Mouse (Mus musculus): ENCODE results near the gene Astn2. TPM values are rescaled to one million over a fixed set of nuclear protein-coding genes. Genes with fewer than 3 reads are reported as not detected.

Gene Astn2
- total RNA-seq, 2 experiments from 2014 or later: 21.8 to 22.3 TPM

- no peak for DNase-seq
These were observed 565.6 kb downstream of the Astn2 start for GRCm38 (mm10) chr4:65838781-65839180.

DNA sequence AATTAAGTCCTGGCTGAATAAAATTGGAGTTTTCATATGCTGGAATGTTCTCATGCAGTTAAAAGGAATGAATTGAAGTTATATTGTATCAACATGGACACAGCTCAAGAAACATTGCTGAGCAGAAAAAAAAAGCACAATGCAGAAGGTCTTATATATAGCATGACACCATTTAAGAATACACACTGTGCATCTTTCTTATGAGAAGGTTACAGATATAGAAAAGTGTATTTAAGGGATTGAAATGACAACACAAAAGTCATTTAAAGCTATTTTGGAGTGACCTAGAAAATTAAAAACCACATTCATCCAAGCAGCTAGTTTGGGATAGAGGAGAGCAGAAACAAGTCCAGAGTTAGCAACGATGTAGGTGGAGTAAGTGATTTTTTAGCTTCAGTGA is 571.4 kb downstream of the Astn2 start:
- no peak for DNase-seq

DNA sequence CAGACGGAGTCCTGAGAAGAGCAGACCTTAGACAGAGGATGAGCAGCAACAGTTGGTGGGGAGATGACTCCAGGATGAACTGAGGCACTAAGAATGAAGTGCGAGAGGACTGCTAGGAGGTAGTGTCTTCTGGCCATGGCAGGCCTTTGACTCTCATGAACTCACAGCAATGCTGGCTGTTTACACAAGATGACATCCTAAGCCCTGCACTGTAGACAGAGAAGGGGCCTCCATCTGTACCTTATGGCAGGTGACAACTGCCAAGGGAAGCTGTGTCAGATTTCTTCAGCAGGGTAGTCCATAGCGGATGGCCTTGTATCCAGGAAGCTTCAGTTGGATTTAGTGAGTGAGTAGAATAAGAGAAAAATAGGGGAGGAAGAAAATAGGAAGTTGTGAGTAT is 572.5 kb downstream of the Astn2 start:
- no peak for DNase-seq

DNA sequence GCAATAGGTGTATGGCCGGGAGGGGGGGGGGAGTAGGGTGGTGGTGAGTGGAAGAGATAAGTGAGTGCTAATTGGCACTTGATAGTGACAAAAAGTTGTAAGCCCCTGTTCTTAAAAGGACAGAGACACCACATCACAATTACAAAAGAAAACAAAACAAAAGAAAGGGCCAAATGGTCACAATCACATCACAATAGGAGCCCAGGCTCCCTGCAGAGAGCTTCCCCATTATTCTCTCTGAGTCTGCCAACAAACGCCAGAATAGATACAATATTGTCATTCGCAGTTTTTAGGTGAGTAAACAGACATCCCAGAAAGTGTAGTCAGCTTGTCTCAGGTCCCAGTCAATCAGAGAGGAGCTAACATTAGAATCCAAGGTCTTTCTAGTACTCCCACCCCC is 573.9 kb downstream of the Astn2 start:
- no peak for DNase-seq

DNA sequence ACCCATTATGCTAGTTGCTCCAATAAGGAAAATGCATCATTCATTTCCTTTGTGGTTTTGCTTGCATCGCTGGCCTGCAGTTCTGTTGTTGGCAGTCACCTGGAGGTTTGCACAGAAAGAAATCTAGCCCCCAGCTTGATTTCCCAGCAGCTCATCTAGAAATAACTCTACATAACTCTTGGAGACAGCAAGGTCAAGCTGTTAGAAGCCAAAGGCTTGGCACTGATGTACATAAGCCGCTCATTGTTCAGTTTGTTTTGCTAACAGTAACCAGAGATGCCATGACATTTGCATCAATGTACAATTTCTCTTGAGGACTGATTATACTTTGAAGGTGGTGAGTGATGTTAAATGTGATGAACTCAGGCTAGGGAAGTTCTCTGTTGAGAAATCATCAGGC is 583.3 kb downstream of the Astn2 start:
- DNase-seq: no peak

GRCm38 (mm10) chr4:65820236-65820635 is 584.2 kb downstream of the Astn2 start:
- no peak for DNase-seq

DNA sequence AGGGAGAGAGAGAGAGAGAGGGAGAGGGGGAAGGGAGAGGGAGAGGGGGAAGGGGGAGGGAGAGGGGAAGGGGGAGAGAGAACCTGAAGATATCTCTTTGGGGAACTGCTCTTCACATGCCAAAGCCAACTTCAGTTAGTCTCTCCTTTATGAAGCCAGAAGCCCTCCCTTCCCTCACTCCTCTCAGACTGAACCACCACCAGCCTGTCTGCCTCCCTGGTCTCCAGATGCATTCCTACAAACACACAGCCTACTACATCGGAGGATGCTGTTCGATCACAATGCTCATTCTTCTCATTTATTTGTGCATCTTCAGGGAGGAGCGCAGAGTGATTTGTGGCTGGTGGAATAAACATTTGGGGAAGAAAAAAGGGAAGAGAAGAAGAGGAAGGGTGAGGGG is 584.6 kb downstream of the Astn2 start:
- DNase-seq: no peak

GRCm38 (mm10) chr4:65814176-65814535 is 590.3 kb downstream of the Astn2 start:
- no peak for DNase-seq

DNA sequence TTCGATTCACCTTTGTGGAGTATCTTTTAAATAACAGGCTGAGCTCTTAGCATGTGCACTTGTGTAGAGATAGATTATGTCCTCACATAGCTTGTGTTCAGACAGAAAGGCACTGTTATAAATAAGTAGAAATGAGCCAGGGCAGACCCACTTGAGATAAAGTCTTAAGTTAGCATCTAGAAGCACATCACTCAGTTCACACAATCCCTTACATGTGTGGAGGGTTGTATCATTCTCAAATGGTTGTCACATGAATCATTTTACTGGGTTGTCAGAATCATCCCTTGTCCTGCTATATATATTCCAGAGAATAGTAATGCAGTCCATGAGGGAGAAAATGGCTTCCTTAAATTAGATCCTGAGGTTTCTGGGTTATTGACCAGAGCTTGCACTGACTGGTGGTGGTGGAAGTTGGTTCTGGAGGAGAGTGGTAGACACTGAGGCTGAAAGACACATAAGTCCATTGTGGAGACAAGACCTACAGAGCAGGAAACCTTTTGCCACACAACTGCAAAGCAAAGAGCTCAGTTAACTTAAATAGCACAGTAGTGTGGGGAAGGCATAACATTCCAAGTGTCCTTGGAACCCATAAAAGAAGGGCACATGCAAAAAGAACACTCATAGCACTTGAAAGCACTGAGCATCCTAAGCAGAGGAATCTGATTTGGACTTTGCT is 590.8 kb downstream of the Astn2 start:
- no peak for DNase-seq

- DNase-seq: no peak
These were observed 597.1 kb downstream of the Astn2 start for GRCm38 (mm10) chr4:65807341-65807740.

- DNase-seq: no peak
These were observed 603.2 kb downstream of the Astn2 start for GRCm38 (mm10) chr4:65801204-65801603.

DNA sequence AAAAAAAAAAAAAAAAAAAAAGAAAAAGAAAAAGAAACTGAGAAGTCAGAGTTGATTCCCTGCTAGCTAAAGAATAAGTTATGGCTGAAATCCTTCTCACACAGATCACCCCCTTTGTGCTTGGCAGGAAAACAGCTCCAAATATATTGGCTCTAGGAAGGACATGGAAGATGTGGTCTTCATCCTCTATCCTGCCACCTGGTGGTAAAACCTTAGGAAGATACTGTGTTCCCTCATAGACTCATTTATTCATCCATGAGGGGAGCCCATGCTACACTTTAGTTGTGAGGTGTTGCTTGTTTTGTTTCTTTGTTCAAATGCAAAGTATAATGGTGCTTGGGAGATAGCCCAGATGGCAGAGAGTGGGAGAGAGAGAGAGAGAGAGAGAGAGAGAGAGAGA is 613.4 kb downstream of the Astn2 start:
- no peak for DNase-seq

- DNase-seq: no peak
These were observed 630.9 kb downstream of the Astn2 start for GRCm38 (mm10) chr4:65773368-65774010.

GRCm38 (mm10) chr4:65770952-65771351 is 633.5 kb downstream of the Astn2 start:
- no peak for DNase-seq

DNA sequence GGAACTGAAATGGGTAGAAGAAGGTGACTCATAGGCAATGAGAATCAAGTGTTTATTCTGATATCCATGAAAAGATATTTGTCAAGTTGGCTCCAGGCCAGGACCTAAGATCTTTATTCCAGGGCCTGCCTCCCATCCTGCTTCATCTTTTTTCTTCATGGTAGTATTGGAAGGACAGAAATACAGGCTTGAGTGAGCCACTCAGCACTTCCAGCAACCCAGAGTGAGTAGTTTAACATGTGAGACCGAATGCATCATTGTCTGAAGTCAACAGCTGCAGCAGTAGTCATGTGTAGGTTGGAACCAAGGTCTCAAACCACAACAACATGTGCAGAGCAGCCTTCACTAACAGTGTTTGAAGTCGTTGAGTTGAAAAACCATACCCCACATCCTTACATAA is 636.5 kb downstream of the Astn2 start:
- DNase-seq: no peak

- DNase-seq: no peak
These were observed 637.0 kb downstream of the Astn2 start for GRCm38 (mm10) chr4:65767431-65767830.

- no peak for DNase-seq
These were observed 639.1 kb downstream of the Astn2 start for GRCm38 (mm10) chr4:65765312-65765711.

GRCm38 (mm10) chr4:65764275-65764674 is 640.1 kb downstream of the Astn2 start:
- no peak for DNase-seq

DNA sequence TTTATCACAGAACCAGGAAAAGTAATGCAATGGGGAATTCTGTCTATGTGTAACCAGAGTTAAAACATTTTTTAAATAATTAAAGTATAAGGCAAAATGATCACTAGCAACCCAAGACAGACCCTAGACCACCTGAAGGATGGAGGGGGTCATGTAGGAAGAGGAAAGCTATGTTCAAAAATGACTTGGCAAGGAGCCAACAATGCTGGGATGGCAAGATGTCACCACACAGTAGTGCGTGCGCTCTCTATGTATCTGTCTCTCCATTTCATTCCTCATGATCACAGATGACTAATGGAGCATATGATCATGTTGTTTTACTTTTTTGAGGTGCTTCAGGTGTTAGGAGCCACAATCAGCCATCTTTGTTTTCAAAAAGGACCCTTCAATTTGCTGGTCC is 640.6 kb downstream of the Astn2 start:
- DNase-seq: no peak

DNA sequence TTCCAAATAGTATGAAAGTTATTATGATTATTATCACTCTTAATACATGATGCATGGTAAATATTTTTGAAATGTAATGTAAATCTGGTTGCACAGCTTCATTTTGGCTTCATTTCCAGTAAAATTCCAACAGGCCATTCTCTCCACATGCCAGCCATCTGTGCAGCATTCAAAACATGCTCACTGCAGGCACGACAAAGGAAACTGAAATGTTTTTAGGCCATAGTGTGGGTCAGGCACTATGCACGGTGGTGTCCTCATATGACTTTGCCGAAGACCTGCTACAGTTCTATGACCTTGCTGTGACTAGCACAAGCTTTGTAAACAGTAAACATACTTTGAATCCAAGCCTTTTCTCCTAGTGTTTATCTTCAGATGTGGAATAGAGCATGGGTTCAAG is 642.3 kb downstream of the Astn2 start:
- DNase-seq: no peak

- DNase-seq: no peak
These were observed 642.8 kb downstream of the Astn2 start for GRCm38 (mm10) chr4:65761658-65762057.

DNA sequence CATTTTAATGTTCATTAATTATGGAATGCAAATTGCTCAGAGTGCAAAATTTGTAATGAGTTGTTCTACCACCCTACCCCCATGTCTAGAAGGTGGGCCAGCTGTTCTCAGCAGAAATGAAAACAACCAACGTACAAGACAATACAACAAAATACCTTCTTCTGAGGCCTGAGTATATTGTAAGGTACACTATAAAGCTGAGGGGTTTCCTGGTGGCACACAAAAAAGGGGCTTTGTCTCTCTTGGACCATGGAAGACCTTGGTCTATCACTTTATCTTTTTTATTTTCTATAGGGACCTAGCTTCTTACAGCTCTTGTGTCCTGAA is 645.6 kb downstream of the Astn2 start:
- DNase-seq: no peak

- no peak for DNase-seq
These were observed 646.1 kb downstream of the Astn2 start for GRCm38 (mm10) chr4:65758174-65758874.

DNA sequence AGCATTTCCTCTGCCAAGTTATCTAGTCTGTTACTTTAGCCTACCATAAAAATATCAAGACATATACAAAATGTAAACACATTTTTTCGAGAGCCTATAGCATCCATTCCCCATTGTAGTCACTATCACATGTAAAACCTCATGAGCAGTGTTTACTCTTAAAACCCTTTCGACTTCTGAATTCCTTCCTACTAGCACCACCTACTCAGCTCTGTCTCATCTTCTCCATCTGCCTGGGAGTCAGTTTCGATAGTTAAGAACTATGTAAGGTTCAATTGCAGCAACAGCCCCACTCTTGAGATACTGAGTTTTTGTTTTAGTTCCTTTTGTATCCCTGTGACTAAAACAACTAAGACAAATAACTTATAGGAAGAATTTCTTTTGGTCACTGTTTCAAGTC is 651.5 kb downstream of the Astn2 start:
- no peak for DNase-seq
